11 mouse cellular contexts compared by ENCODE assay signal in genomic region chr10:58404639-58405038, GRCm38 (mm10). TPM values are rescaled to one million over a fixed set of nuclear protein-coding genes. Genes with fewer than 3 reads are reported as not detected.
DNase-seq lines count a peak whose midpoint lies in the region; ATAC-seq lines count a peak whose summit lies in the region.
"Had no signal": no experiment of that assay in that cellular context is flagged by ENCODE, and none has a peak within 500 bp of the region (broad histone marks: within the 10 kb centered on the region; RNA-seq: fewer than 3 reads in every experiment).

No protein-coding gene starts in this region.

- 63% methylated on average over 6 of the region's 6 CpGs for WGBS in heart, embryonic 15.5 days
- WGBS in lung, embryonic 16.5 days = 79% methylated on average over 6 of the region's 6 CpGs
- WGBS in liver, embryonic 11.5 days = 77% methylated on average over 6 of the region's 6 CpGs
- 79% methylated on average over 6 of the region's 6 CpGs for WGBS in stomach, embryonic 15.5 days

- H3K9me3 ChIP-seq in heart, embryonic 15.5 days (replicated peaks) = no peaks in the 10 kb centered on the region
- H3K9me3 ChIP-seq in lung, embryonic 16.5 days (ENCODE audit: control insufficient read depth, low read length) = no peaks in the 10 kb centered on the region
- no peaks in the 10 kb centered on the region for H3K9me3 ChIP-seq in liver, embryonic 11.5 days (ENCODE audit: control insufficient read depth, low read length)
- H3K9me3 ChIP-seq in stomach, embryonic 15.5 days = no peaks in the 10 kb centered on the region

- H3K36me3 ChIP-seq in heart, embryonic 15.5 days = peaks cover 41% of the 10 kb centered on the region
- H3K36me3 ChIP-seq in lung, embryonic 16.5 days (ENCODE audit: control insufficient read depth, insufficient read depth, low read length) = peaks cover 27% of the 10 kb centered on the region
- H3K36me3 ChIP-seq in liver, embryonic 11.5 days (ENCODE audit: control insufficient read depth, insufficient read depth, low read length) = peaks cover 19% of the 10 kb centered on the region
- peaks cover 15% of the 10 kb centered on the region; the same call in 1 of the 2 replicates for H3K36me3 ChIP-seq in stomach, embryonic 15.5 days

- DNase-seq in heart, adult 9 months (ENCODE audit: low spot score in 2 of 2) = no peak
- no peak for DNase-seq in lung, postnatal 14 days
- no peak for DNase-seq in liver, embryonic 11.5 days (ENCODE audit: low spot score)
- no peak for DNase-seq in layer of hippocampus, adult 9-11 months
- DNase-seq: adrenal gland, postnatal 10 days; kidney, postnatal 10 days; retina, postnatal 1 day; thymus, adult 2 months had no signal

- no peak overlapping the region for H3K4me3 ChIP-seq in heart, embryonic 15.5 days
- H3K4me3 ChIP-seq in lung, embryonic 16.5 days (ENCODE audit: low read length) = no peak overlapping the region
- no peak overlapping the region for H3K4me3 ChIP-seq in liver, embryonic 11.5 days (ENCODE audit: low read depth, low read length)
- H3K4me3 ChIP-seq in stomach, embryonic 15.5 days (replicated peaks) = no peak overlapping the region

- peak overlapping the region; percentile 87 for H3K27ac ChIP-seq in heart, embryonic 15.5 days
- peak overlapping the region; percentile 71 for H3K27ac ChIP-seq in lung, embryonic 16.5 days (ENCODE audit: low read length)
- H3K27ac ChIP-seq in liver, embryonic 11.5 days (ENCODE audit: low read depth, low read length) = peak overlapping the region; percentile 66
- peak overlapping the region; percentile 62; the same call in 1 of the 2 replicates for H3K27ac ChIP-seq in stomach, embryonic 15.5 days

- no peak overlapping the region for H3K9ac ChIP-seq in heart, embryonic 15.5 days
- no peak overlapping the region for H3K9ac ChIP-seq in lung, embryonic 16.5 days (ENCODE audit: low read length)
- H3K9ac ChIP-seq in liver, embryonic 11.5 days (ENCODE audit: low read depth, low read length) = no peak overlapping the region
- H3K9ac ChIP-seq in stomach, embryonic 15.5 days = no peak overlapping the region

- no peak for ATAC-seq in heart, embryonic 15.5 days (replicated peaks; ENCODE audit: insufficient number of reproducible peaks, insufficient read depth, low FRiP score, low read depth)
- no peak for ATAC-seq in lung, embryonic 16.5 days (ENCODE audit: low read depth)
- ATAC-seq in liver, embryonic 11.5 days (replicated peaks; ENCODE audit: low FRiP score) = no peak
- no peak for ATAC-seq in stomach, embryonic 15.5 days (ENCODE audit: insufficient read depth, low FRiP score, low read depth)

- no peaks in the 10 kb centered on the region for H3K27me3 ChIP-seq in heart, embryonic 15.5 days
- no peaks in the 10 kb centered on the region for H3K27me3 ChIP-seq in lung, embryonic 16.5 days (ENCODE audit: control insufficient read depth, insufficient read depth, low read depth, low read length)
- H3K27me3 ChIP-seq in liver, embryonic 11.5 days (replicated peaks; ENCODE audit: control insufficient read depth, insufficient read depth, low read length) = no peaks in the 10 kb centered on the region
- no peaks in the 10 kb centered on the region for H3K27me3 ChIP-seq in stomach, embryonic 15.5 days (replicated peaks)

- H3K4me2 ChIP-seq in heart, embryonic 15.5 days = no peak overlapping the region
- no peak overlapping the region for H3K4me2 ChIP-seq in lung, embryonic 16.5 days (ENCODE audit: low read depth, low read length)
- no peak overlapping the region for H3K4me2 ChIP-seq in liver, embryonic 11.5 days
- no peak overlapping the region for H3K4me2 ChIP-seq in stomach, embryonic 15.5 days

- peaks cover 46% of the 10 kb centered on the region for H3K4me1 ChIP-seq in heart, embryonic 15.5 days (replicated peaks)
- H3K4me1 ChIP-seq in lung, embryonic 16.5 days (replicated peaks; ENCODE audit: control insufficient read depth, insufficient read depth, low read length) = peaks cover 5% of the 10 kb centered on the region; the same call in 1 of the 2 replicates
- H3K4me1 ChIP-seq in liver, embryonic 11.5 days (replicated peaks; ENCODE audit: control insufficient read depth, insufficient read depth, low read length) = peaks cover 17% of the 10 kb centered on the region
- no peaks in the 10 kb centered on the region for H3K4me1 ChIP-seq in stomach, embryonic 15.5 days

RNA-seq across cellular contexts. Expression of gene Ranbp2, which starts 42.1 kb away (rescaled TPM):
- 14.9 and 15.5 TPM in 2 replicates for polyA plus RNA-seq in heart, embryonic 15.5 days (2015; fragmentation: Nextera tagmentation; extraction: Ambion mirVana)
- polyA plus RNA-seq in lung, embryonic 16.5 days (2015; fragmentation: Nextera tagmentation; extraction: Ambion mirVana) = 26.0 and 29.1 TPM in 2 replicates
- 38.1 and 38.5 TPM in 2 replicates for polyA plus RNA-seq in liver, embryonic 11.5 days (2014; fragmentation: Nextera tagmentation; extraction: Ambion mirVana)
- 23.2 and 24.4 TPM in 2 replicates for polyA plus RNA-seq in stomach, embryonic 15.5 days (2015; fragmentation: Nextera tagmentation; extraction: Ambion mirVana)
